Mouse (Mus musculus): Measurements from ENCODE around the gene Lalba.
"Not testable (repeated sequence)": the region's sequence is repeated elsewhere in the genome, so short reads cannot be mapped to it uniquely, and the experiment has no call there.

The Lalba gene

GRCm38 (mm10) chr15:98479568-98480102, 2.9 kb downstream of the Lalba start:
- Histone ChIP-seq H3K36me3 (ENCODE audit: insufficient read depth, low read length) (no peaks in the 10 kb centered on the region), H3K4me1 (replicated peaks; ENCODE audit: low read depth, low read length) (peaks cover 13% of the 10 kb centered on the region), H3K9me3 (ENCODE audit: low read length) (no peaks in the 10 kb centered on the region), H3K4me3 (replicated peaks; ENCODE audit: low read length) (no peak overlapping the region), H3K27me3 (ENCODE audit: insufficient read depth, low read length) (peaks cover 11% of the 10 kb centered on the region)
- TF ChIP-seq CTCF (conservative IDR thresholded peaks at IDR 0.05; ENCODE audit: low read length) (no peak), NANOG (IDR thresholded peaks at IDR 0.05; ENCODE audit: borderline replicate concordance, low read length) (no peak), POU5F1 (IDR thresholded peaks at IDR 0.05; ENCODE audit: borderline replicate concordance, low read length) (no peak)

- peaks cover 20% of the 10 kb centered on the region for H3K27me3 ChIP-seq (ENCODE audit: insufficient read depth, low read length)
- H3K36me3 ChIP-seq (ENCODE audit: insufficient read depth, low read length) = no peaks in the 10 kb centered on the region
- TF ChIP-seq CTCF (conservative IDR thresholded peaks at IDR 0.05; ENCODE audit: low read length) = no peak
- H3K4me3 ChIP-seq (replicated peaks; ENCODE audit: low read length) = no peak overlapping the region
- no peaks in the 10 kb centered on the region for H3K9me3 ChIP-seq (ENCODE audit: low read length)
- H3K4me1 ChIP-seq (replicated peaks; ENCODE audit: low read depth, low read length) = peaks cover 13% of the 10 kb centered on the region
Measured at GRCm38 (mm10) chr15:98476281-98476680, 6.2 kb downstream of the Lalba start.

GRCm38 (mm10) chr15:98475382-98475781, 7.1 kb downstream of the Lalba start:
- TF ChIP-seq POU5F1 (IDR thresholded peaks at IDR 0.05; ENCODE audit: borderline replicate concordance, low read length) (no peak), CTCF (conservative IDR thresholded peaks at IDR 0.05; ENCODE audit: low read length) (peak; percentile 72)
- Histone ChIP-seq H3K4me1 (replicated peaks; ENCODE audit: low read depth, low read length) (peaks cover 12% of the 10 kb centered on the region), H3K36me3 (ENCODE audit: insufficient read depth, low read length) (no peaks in the 10 kb centered on the region), H3K27me3 (ENCODE audit: insufficient read depth, low read length) (peaks cover 22% of the 10 kb centered on the region), H3K4me3 (replicated peaks; ENCODE audit: low read length) (no peak overlapping the region), H3K9me3 (ENCODE audit: low read length) (no peaks in the 10 kb centered on the region)

- H3K4me1 ChIP-seq (replicated peaks; ENCODE audit: low read depth, low read length) = peaks cover 9% of the 10 kb centered on the region
- no peak overlapping the region for H3K4me3 ChIP-seq (replicated peaks; ENCODE audit: low read length)
- H3K27me3 ChIP-seq (ENCODE audit: insufficient read depth, low read length) = peaks cover 22% of the 10 kb centered on the region
- TF ChIP-seq CTCF (conservative IDR thresholded peaks at IDR 0.05; ENCODE audit: low read length) = no peak
- TF ChIP-seq NANOG (IDR thresholded peaks at IDR 0.05; ENCODE audit: borderline replicate concordance, low read length) = no peak
- TF ChIP-seq POU5F1 (IDR thresholded peaks at IDR 0.05; ENCODE audit: borderline replicate concordance, low read length) = no peak
- no peaks in the 10 kb centered on the region for H3K36me3 ChIP-seq (ENCODE audit: insufficient read depth, low read length)
- no peaks in the 10 kb centered on the region for H3K9me3 ChIP-seq (ENCODE audit: low read length)
Measured at GRCm38 (mm10) chr15:98474958-98475357, 7.6 kb downstream of the Lalba start.

GRCm38 (mm10) chr15:98471539-98471938, 11.0 kb downstream of the Lalba start:
- peaks cover 15% of the 10 kb centered on the region for H3K27me3 ChIP-seq (ENCODE audit: insufficient read depth, low read length)
- H3K9me3 ChIP-seq (ENCODE audit: low read length) = no peaks in the 10 kb centered on the region
- H3K4me3 ChIP-seq (replicated peaks; ENCODE audit: low read length) = no peak overlapping the region
- TF ChIP-seq NANOG (IDR thresholded peaks at IDR 0.05; ENCODE audit: borderline replicate concordance, low read length) (no peak), POU5F1 (IDR thresholded peaks at IDR 0.05; ENCODE audit: borderline replicate concordance, low read length) (no peak), CTCF (conservative IDR thresholded peaks at IDR 0.05; ENCODE audit: low read length) (no peak)
- H3K36me3 ChIP-seq (ENCODE audit: insufficient read depth, low read length) = no peaks in the 10 kb centered on the region
- peaks cover 4% of the 10 kb centered on the region for H3K4me1 ChIP-seq (replicated peaks; ENCODE audit: low read depth, low read length)

- TF ChIP-seq NANOG (IDR thresholded peaks at IDR 0.05; ENCODE audit: borderline replicate concordance, low read length) (no peak), CTCF (conservative IDR thresholded peaks at IDR 0.05; ENCODE audit: low read length) (no peak), POU5F1 (IDR thresholded peaks at IDR 0.05; ENCODE audit: borderline replicate concordance, low read length) (no peak)
- Histone ChIP-seq H3K9me3 (ENCODE audit: low read length) (no peaks in the 10 kb centered on the region), H3K36me3 (ENCODE audit: insufficient read depth, low read length) (no peaks in the 10 kb centered on the region), H3K4me1 (replicated peaks; ENCODE audit: low read depth, low read length) (no peaks in the 10 kb centered on the region), H3K27me3 (ENCODE audit: insufficient read depth, low read length) (peaks cover 10% of the 10 kb centered on the region), H3K4me3 (replicated peaks; ENCODE audit: low read length) (no peak within 1 kb of the TSS)
Measured at GRCm38 (mm10) chr15:98469596-98469995, 12.9 kb downstream of the Lalba start, which contains the start of gene OR5BS1P. OR5BS1P (plus strand) TSS chr15:98469896.

- Histone ChIP-seq H3K27me3 (ENCODE audit: insufficient read depth, low read length) (no peaks in the 10 kb centered on the region), H3K36me3 (ENCODE audit: insufficient read depth, low read length) (no peaks in the 10 kb centered on the region), H3K4me3 (replicated peaks; ENCODE audit: low read length) (no peak within 1 kb of the TSS), H3K9me3 (ENCODE audit: low read length) (no peaks in the 10 kb centered on the region), H3K4me1 (replicated peaks; ENCODE audit: low read depth, low read length) (no peaks in the 10 kb centered on the region)
- no peak for TF ChIP-seq CTCF (conservative IDR thresholded peaks at IDR 0.05; ENCODE audit: low read length)
- no peak for TF ChIP-seq NANOG (IDR thresholded peaks at IDR 0.05; ENCODE audit: borderline replicate concordance, low read length)
- TF ChIP-seq POU5F1 (IDR thresholded peaks at IDR 0.05; ENCODE audit: borderline replicate concordance, low read length) = no peak
Measured at GRCm38 (mm10) chr15:98452288-98452687, 30.2 kb downstream of the Lalba start, which contains the start of gene Olfr281. Olfr281 (plus strand) TSS chr15:98452588.

GRCm38 (mm10) chr15:98448521-98448920, 34.0 kb downstream of the Lalba start:
- H3K9me3 ChIP-seq (ENCODE audit: low read length) = peaks cover 5% of the 10 kb centered on the region; the same call in 1 of the 2 replicates

GRCm38 (mm10) chr15:98444561-98444960, 38.0 kb downstream of the Lalba start:
- Histone ChIP-seq H3K36me3 (ENCODE audit: insufficient read depth, low read length) (no peaks in the 10 kb centered on the region), H3K4me1 (replicated peaks; ENCODE audit: low read depth, low read length) (no peaks in the 10 kb centered on the region), H3K4me3 (replicated peaks; ENCODE audit: low read length) (no peak overlapping the region), H3K27me3 (ENCODE audit: insufficient read depth, low read length) (no peaks in the 10 kb centered on the region), H3K9me3 (ENCODE audit: low read length) (peaks cover 5% of the 10 kb centered on the region; the same call in 1 of the 2 replicates)
- TF ChIP-seq POU5F1 (IDR thresholded peaks at IDR 0.05; ENCODE audit: borderline replicate concordance, low read length) = no peak
- TF ChIP-seq CTCF (conservative IDR thresholded peaks at IDR 0.05; ENCODE audit: low read length) = no peak
- TF ChIP-seq NANOG (IDR thresholded peaks at IDR 0.05; ENCODE audit: borderline replicate concordance, low read length) = no peak

More at GRCm38 (mm10) chr15:98448521-98448920, 34.0 kb downstream of the Lalba start:
- H3K4me3 ChIP-seq (replicated peaks; ENCODE audit: low read length) = no peak overlapping the region
- no peaks in the 10 kb centered on the region for H3K27me3 ChIP-seq (ENCODE audit: insufficient read depth, low read length)
- TF ChIP-seq POU5F1 (IDR thresholded peaks at IDR 0.05; ENCODE audit: borderline replicate concordance, low read length) (no peak), NANOG (IDR thresholded peaks at IDR 0.05; ENCODE audit: borderline replicate concordance, low read length) (no peak), CTCF (conservative IDR thresholded peaks at IDR 0.05; ENCODE audit: low read length) (no peak)
- no peaks in the 10 kb centered on the region for H3K36me3 ChIP-seq (ENCODE audit: insufficient read depth, low read length)
- H3K4me1 ChIP-seq (replicated peaks; ENCODE audit: low read depth, low read length) = no peaks in the 10 kb centered on the region

- not testable (repeated sequence) for H3K4me3 ChIP-seq (replicated peaks; ENCODE audit: low read length); H3K9me3 ChIP-seq (ENCODE audit: low read length); H3K27me3 ChIP-seq (ENCODE audit: insufficient read depth, low read length); H3K36me3 ChIP-seq (ENCODE audit: insufficient read depth, low read length); H3K4me1 ChIP-seq (replicated peaks; ENCODE audit: low read depth, low read length)
Measured at GRCm38 (mm10) chr15:98430925-98431324, 51.6 kb downstream of the Lalba start, which contains the start of gene Olfr282. Olfr282 (plus strand) TSS chr15:98431225.

Measured in E14TG2a.4 (cell line).